Mouse (Mus musculus) monocyte, adult 2 months (primary cell): Measurements from ENCODE around the gene Mcu.

Experiments used
- DNase-seq, 2 experiments: peaks; one replicate each; pipeline ENCODE4 v3.0.0; 2022; ENCODE audit warnings: low spot score in 2 of 2, low read depth in 1 of 2

Gene Mcu

DNA sequence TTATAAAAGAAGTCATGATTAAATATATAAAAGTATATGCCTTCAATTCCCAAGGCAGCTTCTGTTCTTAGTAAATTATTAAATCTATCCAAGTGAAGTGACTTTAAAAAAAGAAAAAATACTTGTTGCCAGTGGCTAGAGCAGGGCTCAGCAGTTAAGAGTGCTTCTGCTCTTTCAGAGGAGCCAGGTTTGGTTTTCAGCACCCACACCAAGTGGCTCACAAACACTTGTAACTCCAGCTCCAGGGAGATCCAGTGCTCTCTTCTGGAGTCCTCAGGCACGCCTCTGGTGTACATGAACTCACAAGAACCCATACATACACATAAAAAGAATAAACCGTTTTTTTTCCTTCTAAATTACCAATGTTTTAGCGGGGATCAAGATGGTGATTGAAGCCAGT, 116.3 kb downstream of the Mcu start:
- no peak for DNase-seq

DNA sequence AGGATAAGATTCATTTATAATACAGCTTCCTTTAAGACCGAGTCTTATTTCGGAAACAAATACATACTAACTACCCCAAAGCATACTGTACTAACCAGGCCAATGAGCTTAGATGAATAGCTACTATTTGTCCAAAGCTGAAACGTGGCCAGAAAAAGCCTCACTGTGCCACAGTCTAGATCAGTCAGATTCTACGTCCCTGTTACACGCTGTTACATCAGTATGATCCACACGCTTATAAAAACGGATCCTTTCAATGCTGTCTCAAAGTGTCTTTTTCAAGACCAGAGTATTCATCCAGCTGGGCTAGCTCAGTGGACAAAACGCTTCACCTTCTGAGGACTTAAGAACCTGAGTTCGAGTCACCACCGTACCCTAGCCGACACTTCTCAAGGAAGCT, 119.5 kb downstream of the Mcu start:
- DNase-seq, result no peak

DNA sequence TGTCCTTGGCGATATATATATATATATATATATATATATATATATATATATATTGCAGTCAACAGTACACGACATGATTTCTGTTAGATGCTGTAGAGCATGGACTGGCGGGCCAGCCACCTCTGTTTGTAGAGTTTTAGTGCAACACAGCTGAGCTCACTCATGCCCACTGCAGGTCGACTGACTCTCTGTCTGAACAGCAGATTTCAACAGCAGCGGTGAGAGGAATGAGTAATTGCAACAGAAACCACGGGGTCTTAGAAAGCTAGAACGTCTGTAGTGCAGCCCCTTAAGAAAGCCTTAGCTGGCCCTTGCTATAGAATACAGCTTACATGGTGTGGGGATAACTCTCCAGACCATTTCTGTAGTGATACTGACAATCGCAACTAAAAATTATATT, 121.6 kb downstream of the Mcu start:
- no peak for DNase-seq

DNA sequence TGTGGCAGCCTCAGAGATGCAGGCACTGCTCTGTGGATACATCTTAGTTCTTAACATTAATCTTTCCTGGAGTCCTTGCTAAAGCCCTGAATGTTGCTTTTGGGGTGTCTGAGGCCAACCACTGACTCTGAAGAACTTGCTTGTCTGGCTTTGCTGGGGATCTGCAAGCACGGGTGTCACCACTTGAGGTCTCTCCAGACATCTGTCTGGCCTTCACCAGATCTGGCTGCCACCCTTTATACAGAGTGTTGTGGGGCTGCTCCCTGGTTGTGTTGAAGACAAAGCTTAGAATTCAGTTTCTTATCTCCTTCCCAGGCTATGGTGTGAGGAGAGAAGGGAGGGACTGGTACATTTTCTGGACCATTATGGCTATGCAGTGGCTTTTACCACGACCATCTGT, 122.4 kb downstream of the Mcu start:
- no peak for DNase-seq

DNA sequence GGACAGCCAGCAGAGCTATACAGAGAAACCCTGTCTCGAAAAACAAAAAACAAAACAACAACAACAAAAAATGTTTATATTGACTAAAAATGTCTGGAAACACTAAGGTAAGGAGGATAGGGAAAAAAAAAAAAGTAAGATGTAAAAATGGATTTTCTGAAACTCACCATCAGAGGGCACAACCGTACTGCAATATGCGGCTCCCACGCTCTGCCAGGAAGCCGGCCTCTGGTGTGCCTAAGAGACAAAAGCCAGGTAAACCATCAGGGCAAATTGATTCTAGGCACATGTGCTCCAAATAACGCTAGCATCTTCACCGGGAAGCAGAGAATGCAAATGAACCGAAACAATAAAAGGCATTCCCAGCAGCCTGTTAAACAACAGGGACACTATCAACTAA, 125.6 kb downstream of the Mcu start:
- DNase-seq, result no peak

DNA sequence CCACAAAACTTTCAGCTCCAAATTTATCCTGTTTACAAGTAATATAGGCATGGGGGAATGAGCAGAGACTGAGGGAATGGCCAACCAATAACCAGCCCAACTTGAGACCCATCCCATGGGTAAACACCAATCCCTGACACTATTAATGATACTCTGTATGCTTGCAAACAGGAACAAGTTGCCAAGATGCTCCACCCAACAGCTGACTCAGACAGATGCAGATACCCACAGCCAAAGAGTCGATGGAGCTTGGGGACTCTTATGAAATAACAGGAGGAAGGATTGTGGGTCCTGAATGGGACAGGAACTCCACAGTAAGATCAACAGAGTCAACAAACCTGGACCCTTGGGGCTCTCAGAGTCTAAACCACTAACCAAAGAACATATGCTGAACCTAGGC, 127.1 kb downstream of the Mcu start:
- DNase-seq, result no peak

DNA sequence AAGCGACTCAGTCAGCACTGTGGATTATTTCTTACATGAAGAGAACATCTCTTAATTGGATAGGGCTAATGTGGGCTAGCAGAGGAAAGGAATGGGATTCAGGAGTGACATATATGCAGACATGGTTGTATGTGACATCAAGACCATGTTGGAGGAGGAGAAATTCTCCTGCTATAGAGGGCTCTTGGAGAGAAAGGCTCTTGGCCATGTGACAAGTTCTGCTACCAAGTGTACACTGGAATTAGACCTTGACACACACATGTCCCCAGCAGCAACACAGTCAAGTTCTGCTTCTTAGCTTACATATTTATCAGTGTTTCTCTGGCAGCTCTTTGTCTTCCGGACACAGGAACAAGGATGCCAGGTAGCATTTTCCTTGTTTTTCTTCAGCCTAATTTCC, 129.1 kb downstream of the Mcu start:
- no peak for DNase-seq

DNA sequence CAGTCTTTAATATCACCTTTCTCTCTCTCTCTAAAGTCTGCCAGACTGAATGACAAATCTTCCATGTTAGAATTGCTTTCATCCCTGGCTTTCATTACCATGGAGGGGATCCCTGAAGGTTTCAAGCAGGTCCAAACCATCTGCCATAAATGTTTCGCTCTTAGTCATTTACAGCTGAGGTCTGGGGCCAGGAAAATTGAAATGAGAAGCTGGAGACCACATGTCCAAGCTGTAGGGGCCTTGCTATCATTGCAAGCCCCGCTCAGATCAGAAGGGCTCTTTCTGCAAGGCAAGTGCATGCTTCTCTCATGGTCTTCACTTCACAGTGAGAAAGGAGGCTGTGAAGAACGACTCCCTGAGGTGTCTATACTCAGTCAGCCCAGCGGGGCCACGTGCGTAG, 132.2 kb downstream of the Mcu start:
- DNase-seq, result no peak

DNA sequence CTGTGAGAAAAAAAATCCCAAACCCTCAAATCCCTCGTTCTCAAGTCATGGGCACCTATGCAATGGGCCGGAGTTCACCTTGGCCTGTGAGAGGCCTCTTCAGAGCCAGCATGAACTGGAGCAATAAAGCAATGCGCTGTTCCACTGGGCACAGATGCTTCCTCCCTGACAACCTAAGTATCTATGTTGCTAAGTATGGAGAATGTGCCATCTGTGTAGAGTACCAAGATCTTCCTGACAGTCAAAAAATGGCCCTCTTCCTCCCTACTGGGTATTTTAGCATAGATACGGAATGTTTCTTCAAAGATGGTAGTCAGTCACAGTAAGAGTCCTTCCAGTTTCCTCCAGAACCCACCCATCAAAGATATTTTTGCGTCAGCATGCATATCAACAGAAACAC, 135.1 kb downstream of the Mcu start:
- no peak for DNase-seq

DNA sequence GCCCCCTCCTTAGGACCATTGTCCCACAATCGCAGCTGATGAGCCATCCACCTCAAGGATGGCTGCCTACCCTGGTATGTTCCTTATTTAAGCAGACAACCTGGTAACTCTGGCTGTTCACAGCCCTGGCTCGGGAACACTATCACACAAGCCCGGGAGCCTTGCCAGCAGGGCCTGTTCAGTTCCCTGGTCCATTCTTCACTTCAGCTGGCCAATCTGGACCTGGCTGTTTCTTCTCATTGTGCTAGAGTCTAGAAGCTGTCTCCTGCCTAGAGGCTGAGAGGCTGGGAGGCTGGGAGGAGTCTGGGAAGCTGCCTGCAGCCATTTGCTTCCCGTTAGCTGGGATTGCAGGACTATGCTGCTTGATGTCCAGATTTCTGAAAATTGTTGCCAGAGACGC, 146.0 kb downstream of the Mcu start:
- no peak for DNase-seq

DNA sequence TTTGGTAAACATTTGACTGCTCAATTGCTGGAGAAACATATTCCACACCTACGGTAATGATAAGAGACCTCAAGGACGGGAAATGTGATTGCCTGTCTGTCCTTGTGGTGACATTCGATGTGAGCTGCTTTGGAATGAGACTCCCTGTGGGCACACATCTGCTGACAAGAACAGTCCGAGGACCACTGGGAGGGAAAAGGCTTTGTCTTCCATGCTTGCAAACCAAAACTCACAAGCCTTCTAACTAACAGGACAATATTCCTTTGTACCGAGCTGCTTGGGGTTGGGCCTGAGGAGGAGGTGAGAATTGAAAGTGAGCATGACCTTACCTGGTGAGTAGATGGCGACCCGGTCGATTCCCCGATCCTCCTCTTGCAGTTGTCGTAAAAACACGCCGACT, 149.2 kb downstream of the Mcu start:
- no peak for DNase-seq

DNA sequence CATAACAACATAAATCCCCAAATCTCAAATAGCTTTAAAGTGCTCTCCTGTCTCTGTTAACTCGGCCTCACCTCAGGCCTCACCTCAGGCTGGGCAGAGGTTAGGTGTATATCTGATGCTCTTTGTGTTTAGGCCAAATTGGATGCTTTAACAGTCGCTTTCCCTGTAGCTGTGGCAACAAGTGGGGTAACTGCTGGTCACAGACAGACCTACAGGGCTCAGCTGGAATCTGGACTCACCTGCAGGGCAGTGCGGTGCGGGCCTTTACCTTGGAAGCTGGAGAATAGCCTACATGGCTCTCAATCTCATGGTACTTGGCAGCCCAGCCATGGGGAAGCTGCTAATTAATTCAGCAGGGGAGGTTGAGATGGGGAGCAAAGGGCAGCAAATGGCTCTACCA, 149.9 kb downstream of the Mcu start:
- no peak for DNase-seq

DNA sequence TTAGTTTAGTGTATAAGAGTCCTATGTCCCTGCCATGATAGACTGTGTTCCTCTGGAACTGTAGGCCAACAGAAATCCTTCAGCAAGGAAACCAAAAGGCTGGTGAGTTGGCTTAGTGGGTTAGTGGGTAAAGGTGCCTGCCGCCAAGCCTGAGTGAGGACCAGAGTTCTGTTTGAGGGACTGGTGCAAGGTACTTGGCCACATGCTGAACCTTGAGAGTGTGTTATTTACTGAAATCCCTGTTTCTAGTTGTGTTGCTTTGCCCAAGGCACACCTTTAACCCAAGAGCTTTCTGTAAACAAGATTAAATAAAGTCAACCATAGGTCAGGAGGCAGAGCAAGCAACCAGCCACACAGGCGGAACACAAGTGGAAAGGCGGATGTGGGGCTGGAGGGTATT, 150.9 kb downstream of the Mcu start:
- no peak for DNase-seq

DNA sequence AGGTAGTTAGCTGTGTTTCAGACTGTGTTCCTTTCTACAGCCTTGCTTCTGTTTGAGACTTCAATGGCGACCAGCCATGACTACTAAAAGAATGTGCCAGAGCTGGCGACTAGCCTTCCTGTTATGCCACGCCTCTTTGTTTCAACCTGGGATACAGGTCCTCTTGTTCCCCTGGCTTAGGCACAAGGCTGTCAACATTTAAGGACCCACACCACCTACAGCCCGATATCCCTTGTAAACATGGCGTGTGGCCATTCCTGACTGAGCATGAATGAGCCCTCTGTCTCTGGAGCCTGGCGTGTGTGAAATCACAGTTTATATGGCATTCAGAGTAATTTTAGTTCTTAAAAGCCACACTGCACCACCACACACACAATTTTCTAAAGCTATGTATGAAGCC, 154.2 kb downstream of the Mcu start:
- DNase-seq, result no peak

DNA sequence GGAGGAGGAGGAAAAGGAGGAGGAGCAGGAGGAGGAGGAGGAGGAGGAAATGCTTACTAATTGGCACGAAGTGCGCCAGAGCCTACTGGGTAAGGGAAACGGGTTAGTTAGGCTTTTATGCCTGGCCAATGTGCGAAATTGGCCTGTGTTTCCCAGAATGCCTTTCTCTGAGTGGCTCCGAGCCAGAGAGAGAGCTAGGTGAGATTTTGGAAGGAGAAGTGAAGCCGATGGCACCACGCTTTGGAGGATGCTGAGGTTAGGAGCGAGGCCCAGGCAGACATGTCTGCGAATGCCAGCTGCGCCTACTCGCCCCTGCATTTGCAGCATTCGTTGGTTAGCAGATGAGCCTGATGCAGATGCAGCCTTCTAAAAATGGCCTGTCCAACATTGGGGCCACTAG, 156.7 kb downstream of the Mcu start:
- DNase-seq, result no peak

DNA sequence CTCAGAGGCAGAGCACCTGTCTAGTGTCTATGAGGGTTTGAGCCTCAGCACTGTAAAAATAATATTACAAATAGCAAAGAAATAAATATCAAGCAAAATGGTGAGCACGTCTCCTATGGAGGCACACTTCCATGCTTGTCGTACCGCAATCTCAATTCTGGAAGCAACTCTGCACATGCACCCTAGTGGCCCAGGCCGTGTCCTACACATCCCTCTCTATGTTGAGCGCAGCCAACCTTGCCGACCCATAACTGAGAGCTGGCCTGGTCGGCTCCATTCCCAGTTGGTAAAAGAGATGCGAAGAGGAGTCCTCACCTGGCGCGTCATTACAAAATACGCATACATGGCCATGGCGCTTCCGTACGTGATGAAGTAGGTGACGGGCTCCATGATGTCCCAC, 161.9 kb downstream of the Mcu start:
- DNase-seq, result no peak

DNA sequence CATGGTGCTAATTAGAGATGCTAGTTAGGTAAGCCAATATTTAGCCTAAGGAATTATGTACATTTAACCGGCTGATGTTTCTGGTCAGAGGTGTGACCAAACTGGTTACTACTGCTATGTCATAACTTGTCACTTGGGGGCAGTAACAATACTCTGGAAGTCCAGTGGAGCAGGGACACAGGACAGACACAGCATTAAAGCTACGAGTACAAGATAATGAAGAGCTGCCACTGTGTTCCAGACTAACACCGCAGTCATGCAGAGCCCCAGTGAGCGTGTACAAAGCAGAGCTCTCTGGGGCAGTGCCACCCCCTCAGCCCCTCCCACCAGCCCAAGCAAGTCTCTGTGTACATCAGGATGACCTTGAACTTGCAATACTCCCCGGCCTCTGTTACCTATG, 164.7 kb downstream of the Mcu start:
- no peak for DNase-seq

DNA sequence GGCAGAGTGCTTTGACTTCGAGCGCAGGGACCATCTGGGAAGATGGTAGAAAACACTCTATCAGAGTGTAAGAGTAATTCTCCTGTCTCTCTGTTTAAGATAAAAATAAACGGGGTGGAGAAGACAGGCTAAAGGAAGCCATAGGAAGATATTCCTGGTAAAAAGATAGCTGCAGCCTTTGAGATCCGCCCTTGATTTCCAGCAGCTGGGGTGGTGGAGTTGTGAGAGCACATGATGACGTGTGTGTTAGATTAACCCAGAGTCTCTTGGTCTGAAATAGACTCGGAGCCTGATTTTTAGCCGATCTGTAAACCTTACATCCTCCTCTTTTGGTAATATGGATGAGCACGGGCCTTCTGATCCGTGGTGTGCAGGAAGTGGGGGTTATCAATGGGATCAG, 168.9 kb downstream of the Mcu start:
- DNase-seq, result no peak

DNA sequence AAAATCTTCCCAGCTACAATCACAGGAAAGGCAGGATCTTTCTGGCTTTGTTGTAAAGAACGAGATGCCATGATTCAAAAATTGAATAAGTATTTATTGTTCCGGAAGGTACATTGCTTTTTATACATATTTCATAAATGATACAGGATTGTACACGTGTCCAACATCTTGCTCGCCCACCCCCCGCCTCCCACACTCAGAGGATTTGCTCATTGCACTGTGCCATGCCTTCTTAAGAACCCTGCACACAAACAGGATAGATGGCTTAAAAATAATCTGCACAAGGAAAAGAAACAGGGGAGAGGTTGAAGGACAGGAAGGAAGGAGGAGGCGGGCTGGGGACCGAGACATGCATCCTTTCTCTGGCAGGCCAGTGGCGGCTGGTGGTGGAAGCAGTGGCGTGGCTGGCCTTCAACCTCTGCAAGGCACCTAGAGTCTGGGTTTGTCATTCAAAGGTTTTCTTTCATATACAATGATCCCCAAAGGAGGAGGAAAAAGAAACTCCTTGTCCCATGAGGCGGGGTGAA, 169.5 kb downstream of the Mcu start:
- no peak for DNase-seq

DNA sequence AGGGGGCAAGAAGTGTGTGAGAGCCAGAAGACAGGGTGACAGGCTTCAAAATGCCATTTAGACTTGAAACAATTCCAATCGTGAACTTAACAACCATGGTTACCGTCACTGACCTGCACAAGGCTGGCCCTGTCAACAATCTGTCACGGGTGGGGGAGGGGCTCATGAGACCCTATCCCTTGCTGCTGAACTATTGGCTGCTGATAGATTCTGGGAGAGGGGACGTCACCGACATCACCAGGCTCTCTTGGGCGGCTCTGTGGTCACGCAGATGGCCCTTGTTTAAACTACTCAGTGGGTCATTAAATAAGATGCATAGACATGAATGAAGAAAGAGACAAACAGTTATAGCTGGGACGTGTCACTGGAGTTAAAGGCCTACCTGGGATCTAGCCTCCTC, 171.9 kb downstream of the Mcu start:
- no peak for DNase-seq

DNA sequence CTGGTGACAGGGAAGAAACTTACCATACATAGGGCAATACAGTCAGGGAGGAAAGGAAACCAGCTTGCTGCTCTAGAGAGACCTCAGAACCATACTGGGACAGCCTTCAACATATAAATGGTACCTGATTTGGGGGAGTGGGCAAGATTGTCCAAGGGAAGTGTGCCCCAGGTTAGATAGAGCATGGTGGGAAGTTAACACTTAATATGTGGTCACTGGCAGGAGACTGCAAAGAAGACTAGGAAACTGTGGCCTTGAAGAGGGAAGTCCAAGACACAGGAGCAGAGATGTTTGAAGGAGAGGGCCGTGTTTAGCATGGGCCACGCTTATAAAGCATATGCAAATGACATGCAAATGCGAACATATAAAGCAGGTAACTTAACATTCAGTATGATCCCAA, 172.4 kb downstream of the Mcu start:
- DNase-seq, result no peak

DNA sequence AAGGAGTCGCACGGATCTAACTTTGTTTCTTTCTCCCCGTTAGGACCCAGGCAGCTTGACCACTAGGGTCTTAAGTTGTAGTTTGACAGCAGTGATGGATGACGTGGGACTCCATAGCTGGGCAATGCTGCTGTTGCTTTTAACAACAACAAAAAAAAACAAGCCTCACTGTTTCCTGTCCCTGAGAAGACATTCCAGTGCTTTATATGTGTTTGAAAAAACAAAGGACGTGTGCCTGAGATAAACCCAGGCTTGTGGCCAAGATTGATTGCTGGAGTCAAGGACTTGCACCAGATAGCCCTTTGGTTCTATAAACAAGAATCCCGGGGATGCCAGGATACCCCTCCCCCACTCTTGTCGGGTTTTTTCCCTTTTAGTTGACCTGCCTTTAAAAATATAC, 173.3 kb downstream of the Mcu start:
- no peak for DNase-seq

DNA sequence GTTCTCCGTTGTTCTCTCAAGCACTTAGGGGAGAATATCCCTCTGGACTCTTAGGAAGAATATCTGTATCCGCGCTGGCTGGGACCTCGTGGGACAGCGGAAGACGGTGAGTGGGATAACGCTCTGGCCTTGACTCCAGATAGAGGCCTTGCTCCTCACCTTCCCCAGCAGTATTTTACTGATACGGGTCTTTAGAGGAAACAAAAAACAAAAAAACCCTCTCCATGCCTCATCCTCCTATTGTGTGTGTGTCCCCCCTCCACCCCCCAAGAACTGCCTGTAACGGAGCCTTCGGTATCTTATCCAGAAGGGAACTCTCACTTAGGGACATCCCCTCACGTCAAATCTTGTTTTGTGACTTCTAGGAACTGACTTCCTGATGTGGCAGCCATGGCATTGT, 174.8 kb downstream of the Mcu start, which contains the start of gene Oit3:
Gene Oit3 (minus strand): TSS at position 44 of the 400 bp plus-strand sequence.
- no peak for DNase-seq

DNA sequence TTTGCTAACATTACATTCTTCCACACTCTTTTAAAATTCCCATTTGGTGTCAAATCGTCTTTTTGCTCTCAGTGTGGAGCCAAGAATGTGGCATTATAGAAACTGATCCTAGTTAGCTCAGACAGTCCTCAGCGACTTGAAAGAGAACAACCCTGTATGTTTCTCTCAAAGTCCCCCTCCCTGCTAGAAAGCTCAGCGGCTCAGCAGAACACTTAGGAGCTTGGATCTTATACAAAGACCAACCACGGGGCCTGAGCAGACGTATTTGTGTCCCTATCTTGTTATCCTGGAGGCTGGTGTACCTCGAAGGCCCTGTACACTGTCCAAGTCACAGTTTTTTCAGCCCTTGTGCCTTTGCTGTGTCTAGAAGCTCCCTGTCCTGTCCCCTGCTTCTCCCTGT, 176.3 kb downstream of the Mcu start:
- no peak for DNase-seq
